Mouse (Mus musculus): ENCODE measurements at regions not wholly inside any gene's neighbourhood (a gene's known extent, or its start where the extent isn't known, plus 50 kb on each side); places are given as distances from the start of the nearest gene placed in this dataset.

- TF ChIP-seq POLR2A (IDR thresholded peaks at IDR 0.05; ENCODE audit: insufficient read depth, low read depth, low read length) = no peak
- no peak for TF ChIP-seq CTCF (IDR thresholded peaks at IDR 0.05; ENCODE audit: insufficient read depth, low read depth, low read length)
Measured at GRCm38 (mm10) chr17:14578721-14579120, 115.3 kb downstream of the Thbs2 start.

All from olfactory bulb, adult 2 months (tissue).